Mouse (Mus musculus): ENCODE data around the gene Prss38. TPM values are rescaled to one million over a fixed set of nuclear protein-coding genes. Genes with fewer than 3 reads are reported as not detected.

Gene Prss38
- polyA plus RNA-seq, 1 experiment from 2014 or later = not detected

- 64% methylated on average over 5 of the region's 5 CpGs for WGBS
- H3K4me1 ChIP-seq (replicated peaks; ENCODE audit: control insufficient read depth, insufficient read depth, low read length) = no peaks in the 10 kb centered on the region
- no peaks in the 10 kb centered on the region for H3K27me3 ChIP-seq (replicated peaks; ENCODE audit: control insufficient read depth, insufficient read depth, low read length)
- H3K4me3 ChIP-seq (ENCODE audit: low read depth, low read length) = no peak overlapping the region
- H3K9ac ChIP-seq (ENCODE audit: low read depth, low read length) = no peak overlapping the region
- no peak for ATAC-seq
- no peak overlapping the region for H3K27ac ChIP-seq (ENCODE audit: low read depth, low read length)
- no peak overlapping the region for H3K4me2 ChIP-seq (replicated peaks; ENCODE audit: low read depth)
- H3K36me3 ChIP-seq (ENCODE audit: control insufficient read depth, insufficient read depth) = no peaks in the 10 kb centered on the region
- no peak for TF ChIP-seq CTCF (IDR thresholded peaks at IDR 0.05; ENCODE audit: low read depth)
- H3K9me3 ChIP-seq (ENCODE audit: control insufficient read depth) = no peaks in the 10 kb centered on the region
Measured at GRCm38 (mm10) chr11:59394451-59394850, 19.0 kb upstream of the Prss38 start.

- Histone ChIP-seq H3K27me3 (replicated peaks; ENCODE audit: control insufficient read depth, insufficient read depth, low read length) (no peaks in the 10 kb centered on the region), H3K4me2 (replicated peaks; ENCODE audit: low read depth) (no peak overlapping the region), H3K4me1 (replicated peaks; ENCODE audit: control insufficient read depth, insufficient read depth, low read length) (no peaks in the 10 kb centered on the region), H3K9ac (ENCODE audit: low read depth, low read length) (no peak overlapping the region), H3K9me3 (ENCODE audit: control insufficient read depth) (no peaks in the 10 kb centered on the region), H3K36me3 (ENCODE audit: control insufficient read depth, insufficient read depth) (no peaks in the 10 kb centered on the region), H3K27ac (ENCODE audit: low read depth, low read length) (no peak overlapping the region), H3K4me3 (ENCODE audit: low read depth, low read length) (no peak overlapping the region)
- ATAC-seq = no peak
- no peak for TF ChIP-seq CTCF (IDR thresholded peaks at IDR 0.05; ENCODE audit: low read depth)
- WGBS = 62% methylated on average over 9 of the region's 9 CpGs
Measured at GRCm38 (mm10) chr11:59393591-59393990, 18.1 kb upstream of the Prss38 start.

GRCm38 (mm10) chr11:59392300-59392699 is 16.8 kb upstream of the Prss38 start:
- H3K27me3 ChIP-seq (replicated peaks; ENCODE audit: control insufficient read depth, insufficient read depth, low read length) = no peaks in the 10 kb centered on the region
- H3K9me3 ChIP-seq (ENCODE audit: control insufficient read depth) = no peaks in the 10 kb centered on the region
- no peaks in the 10 kb centered on the region for H3K36me3 ChIP-seq (ENCODE audit: control insufficient read depth, insufficient read depth)
- H3K9ac ChIP-seq (ENCODE audit: low read depth, low read length) = no peak overlapping the region
- H3K27ac ChIP-seq (ENCODE audit: low read depth, low read length) = no peak overlapping the region
- H3K4me2 ChIP-seq (replicated peaks; ENCODE audit: low read depth) = no peak overlapping the region
- ATAC-seq = no peak
- no peak for TF ChIP-seq CTCF (IDR thresholded peaks at IDR 0.05; ENCODE audit: low read depth)
- no peak overlapping the region for H3K4me3 ChIP-seq (ENCODE audit: low read depth, low read length)
- no peaks in the 10 kb centered on the region for H3K4me1 ChIP-seq (replicated peaks; ENCODE audit: control insufficient read depth, insufficient read depth, low read length)
- WGBS = 62% methylated on average over 6 of the region's 6 CpGs

GRCm38 (mm10) chr11:59390470-59390869 is 15.0 kb upstream of the Prss38 start:
- Histone ChIP-seq H3K4me2 (replicated peaks; ENCODE audit: low read depth) (no peak overlapping the region), H3K9ac (ENCODE audit: low read depth, low read length) (no peak overlapping the region), H3K9me3 (ENCODE audit: control insufficient read depth) (no peaks in the 10 kb centered on the region), H3K27ac (ENCODE audit: low read depth, low read length) (no peak overlapping the region), H3K4me3 (ENCODE audit: low read depth, low read length) (no peak overlapping the region), H3K4me1 (replicated peaks; ENCODE audit: control insufficient read depth, insufficient read depth, low read length) (no peaks in the 10 kb centered on the region), H3K27me3 (replicated peaks; ENCODE audit: control insufficient read depth, insufficient read depth, low read length) (no peaks in the 10 kb centered on the region), H3K36me3 (ENCODE audit: control insufficient read depth, insufficient read depth) (no peaks in the 10 kb centered on the region)
- no peak for ATAC-seq
- TF ChIP-seq CTCF (IDR thresholded peaks at IDR 0.05; ENCODE audit: low read depth) = no peak
- 27% methylated on average over 9 of the region's 9 CpGs for WGBS

GRCm38 (mm10) chr11:59389617-59390016 is 14.2 kb upstream of the Prss38 start:
- no peak for TF ChIP-seq CTCF (IDR thresholded peaks at IDR 0.05; ENCODE audit: low read depth)
- H3K27me3 ChIP-seq (replicated peaks; ENCODE audit: control insufficient read depth, insufficient read depth, low read length) = no peaks in the 10 kb centered on the region
- no peak overlapping the region for H3K27ac ChIP-seq (ENCODE audit: low read depth, low read length)
- no peaks in the 10 kb centered on the region for H3K36me3 ChIP-seq (ENCODE audit: control insufficient read depth, insufficient read depth)
- H3K4me3 ChIP-seq (ENCODE audit: low read depth, low read length) = no peak overlapping the region
- no peak overlapping the region for H3K9ac ChIP-seq (ENCODE audit: low read depth, low read length)
- no peaks in the 10 kb centered on the region for H3K9me3 ChIP-seq (ENCODE audit: control insufficient read depth)
- no peaks in the 10 kb centered on the region for H3K4me1 ChIP-seq (replicated peaks; ENCODE audit: control insufficient read depth, insufficient read depth, low read length)
- no peak overlapping the region for H3K4me2 ChIP-seq (replicated peaks; ENCODE audit: low read depth)
- ATAC-seq = no peak
- WGBS = 66% methylated on average over 4 of the region's 4 CpGs

- H3K27ac ChIP-seq (ENCODE audit: low read depth, low read length) = no peak overlapping the region
- H3K4me2 ChIP-seq (replicated peaks; ENCODE audit: low read depth) = no peak overlapping the region
- no peaks in the 10 kb centered on the region for H3K9me3 ChIP-seq (ENCODE audit: control insufficient read depth)
- no peak overlapping the region for H3K9ac ChIP-seq (ENCODE audit: low read depth, low read length)
- 75% methylated on average over 4 of the region's 4 CpGs for whole genome bisulfite sequencing
- ATAC-seq = no peak
- H3K36me3 ChIP-seq (ENCODE audit: control insufficient read depth, insufficient read depth) = no peaks in the 10 kb centered on the region
- TF ChIP-seq CTCF (IDR thresholded peaks at IDR 0.05; ENCODE audit: low read depth) = no peak
- H3K27me3 ChIP-seq (replicated peaks; ENCODE audit: control insufficient read depth, insufficient read depth, low read length) = no peaks in the 10 kb centered on the region
- no peak overlapping the region for H3K4me3 ChIP-seq (ENCODE audit: low read depth, low read length)
- no peaks in the 10 kb centered on the region for H3K4me1 ChIP-seq (replicated peaks; ENCODE audit: control insufficient read depth, insufficient read depth, low read length)
Measured at GRCm38 (mm10) chr11:59388806-59389205, 13.3 kb upstream of the Prss38 start.

- ATAC-seq = no peak
- Histone ChIP-seq H3K9me3 (ENCODE audit: control insufficient read depth) (no peaks in the 10 kb centered on the region), H3K4me3 (ENCODE audit: low read depth, low read length) (no peak overlapping the region), H3K27ac (ENCODE audit: low read depth, low read length) (no peak overlapping the region), H3K27me3 (replicated peaks; ENCODE audit: control insufficient read depth, insufficient read depth, low read length) (no peaks in the 10 kb centered on the region), H3K4me1 (replicated peaks; ENCODE audit: control insufficient read depth, insufficient read depth, low read length) (no peaks in the 10 kb centered on the region), H3K36me3 (ENCODE audit: control insufficient read depth, insufficient read depth) (no peaks in the 10 kb centered on the region), H3K4me2 (replicated peaks; ENCODE audit: low read depth) (no peak overlapping the region), H3K9ac (ENCODE audit: low read depth, low read length) (no peak overlapping the region)
- TF ChIP-seq CTCF (IDR thresholded peaks at IDR 0.05; ENCODE audit: low read depth) = no peak
- WGBS = 75% methylated on average over 4 of the region's 4 CpGs
Measured at GRCm38 (mm10) chr11:59387471-59387870, 12.0 kb upstream of the Prss38 start.
